Mouse (Mus musculus) MEL (cell line): ENCODE measurements around the gene Fam19a2.

Source experiments
- NRF1 ChIP-seq: IDR thresholded peaks from 2 replicates; pipeline ENCODE4 v1.6.1; 2014; ENCODE audit warnings: low read depth, mild to moderate bottlenecking, inconsistent platforms, low read length, improper control_type of control experiment, moderate library complexity; ENCODE audit not compliant: poor library complexity, insufficient read depth, severe bottlenecking
- POLR2AphosphoS5 ChIP-seq: IDR thresholded peaks from 2 replicates; pipeline ENCODE4 v1.6.1; 2012; ENCODE audit warnings: low read depth, borderline replicate concordance, mild to moderate bottlenecking, inconsistent platforms, low read length, moderate library complexity, mixed read lengths
- RCOR1 ChIP-seq: IDR thresholded peaks from 2 replicates; pipeline ENCODE4 v1.6.1; 2012; ENCODE audit warnings: low read depth, mild to moderate bottlenecking, inconsistent platforms, low read length, improper control_type of control experiment
- ZKSCAN1 ChIP-seq: IDR thresholded peaks from 2 replicates; pipeline ENCODE4 v1.6.1; 2012; ENCODE audit warnings: low read depth, mild to moderate bottlenecking, inconsistent platforms, low read length, improper control_type of control experiment, moderate library complexity

DNA sequence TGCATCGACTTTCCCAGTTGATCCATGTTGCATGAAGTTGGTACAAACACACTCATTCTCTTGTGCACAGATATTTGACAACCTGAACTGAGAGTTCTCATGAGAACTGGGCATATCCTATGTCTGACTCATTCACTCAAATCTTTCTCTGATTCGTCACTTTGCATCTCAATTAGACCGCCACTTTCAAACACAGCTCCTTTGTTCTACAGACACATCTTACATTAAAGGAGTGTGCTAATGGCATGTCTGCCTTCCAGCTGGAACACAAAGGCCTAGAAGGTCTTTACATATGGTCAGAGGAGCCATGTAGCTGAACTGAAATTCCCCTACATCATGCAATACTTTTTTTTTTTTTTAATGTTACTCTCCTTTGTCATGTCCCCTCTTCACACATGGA lies 333.3 kb downstream of the Fam19a2 start:
- TF ChIP-seq ZKSCAN1 = no peak
- TF ChIP-seq POLR2AphosphoS5 = no peak
- no peak for TF ChIP-seq RCOR1
- no peak for TF ChIP-seq NRF1
